Mouse (Mus musculus) bone marrow, adult 2 months (tissue): ENCODE measurements around the gene Pus7l. TPM values are rescaled to one million over a fixed set of nuclear protein-coding genes. Genes with fewer than 3 reads are reported as not detected.

Experiments
- H3K27ac ChIP-seq: fragments of 200-500 bp; 2 replicates; pipeline ENCODE4 v1.5.1; 2012; ENCODE audit warnings: low read depth, mild to moderate bottlenecking, control low read depth, inconsistent platforms, low read length; ENCODE audit not compliant: control insufficient read depth, poor library complexity, insufficient read depth
- H3K4me1 ChIP-seq: fragments of 200-500 bp; 2 replicates; pipeline ENCODE4 v1.6.1; 2011; ENCODE audit warnings: low read length; ENCODE audit not compliant: control insufficient read depth, insufficient read depth
- H3K4me3 ChIP-seq: fragments of 200-500 bp; replicated peaks from 2 replicates; pipeline ENCODE3; 2011; ENCODE audit warnings: mild to moderate bottlenecking, low read depth, low read length, control low read depth; ENCODE audit not compliant: control insufficient read depth
- CTCF ChIP-seq: fragments of 200-500 bp; IDR thresholded peaks from 2 replicates; pipeline ENCODE4 v1.5.1; 2011; ENCODE audit warnings: low read length, control low read depth; ENCODE audit not compliant: control insufficient read depth, insufficient read depth
- POLR2A ChIP-seq: fragments of 200-500 bp; IDR thresholded peaks from 2 replicates; pipeline ENCODE4 v1.6.1; 2011; ENCODE audit warnings: low read depth, mild to moderate bottlenecking, control low read depth, low read length, borderline replicate concordance; ENCODE audit not compliant: control insufficient read depth
- WGBS: fragments of 180-500 bp; shearing (Covaris S2); methylation state at CpG from one replicate; pipeline ENCODE4 v1.1.7; 2018; 5-methylcytosine and 5-hydroxymethylcytosine counted together
- polyA plus RNA-seq: library from polyadenylated mRNA; stranded (reverse); fragments of >200 nt; gene quantifications from 2 replicates; pipeline ENCODE4 v1.2.4, GENCODE M21; 2011; ENCODE audit warnings: low replicate concordance; ENCODE audit not compliant: missing spikeins, insufficient read depth, insufficient read length

Pus7l gene
- polyA plus RNA-seq, 1 experiment: 1.4 TPM

DNA sequence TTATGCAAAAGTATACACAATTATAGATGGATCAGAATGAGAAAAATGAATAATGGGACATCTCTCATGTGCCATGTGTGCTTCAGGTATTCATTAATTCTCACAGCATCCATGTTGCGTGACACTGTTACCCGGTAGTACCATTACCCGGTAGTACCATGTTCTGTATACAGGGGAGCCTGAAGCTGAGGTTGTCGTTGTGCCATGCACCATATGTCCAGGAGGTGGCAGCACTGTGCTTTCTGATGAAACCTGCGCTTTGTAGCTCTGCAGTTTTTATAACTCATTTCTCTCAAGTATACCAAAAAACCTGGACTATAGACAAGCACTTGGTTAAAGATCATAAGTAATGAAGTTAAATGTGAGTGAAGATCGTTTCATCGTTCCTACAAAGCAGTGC is 14.1 kb upstream of the Pus7l start:
- WGBS: 26% methylated on average over 7 of the region's 7 CpGs
- no peaks in the 10 kb centered on the region for H3K4me1 ChIP-seq
- no peak overlapping the region for H3K27ac ChIP-seq
- TF ChIP-seq POLR2A (no peak), CTCF (peak; percentile 93)
- H3K4me3 ChIP-seq: no peak overlapping the region

DNA sequence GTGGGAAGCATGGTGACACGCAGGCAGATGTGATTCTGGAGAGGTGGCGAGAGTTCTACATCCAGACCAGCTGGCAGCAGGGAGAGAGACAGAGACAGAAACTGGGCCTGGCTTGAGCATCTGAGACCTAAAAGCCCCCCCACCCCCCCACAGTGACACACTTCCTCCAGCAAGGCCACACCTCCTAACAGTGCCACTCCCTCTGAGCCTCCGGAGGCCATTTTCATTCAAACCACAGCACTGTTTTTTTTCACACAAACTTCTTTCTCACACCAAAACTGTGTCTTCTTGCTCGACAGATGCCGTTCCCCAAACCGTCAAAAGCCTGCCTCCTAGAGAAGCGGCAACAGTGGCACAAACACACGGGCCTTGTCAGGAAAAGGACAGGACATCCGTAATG is 10.2 kb upstream of the Pus7l start:
- H3K4me1 ChIP-seq: no peaks in the 10 kb centered on the region
- no peak for TF ChIP-seq CTCF
- TF ChIP-seq POLR2A: no peak
- H3K27ac ChIP-seq: no peak overlapping the region
- 90% methylated on average over 9 of the region's 9 CpGs for WGBS
- no peak overlapping the region for H3K4me3 ChIP-seq

DNA sequence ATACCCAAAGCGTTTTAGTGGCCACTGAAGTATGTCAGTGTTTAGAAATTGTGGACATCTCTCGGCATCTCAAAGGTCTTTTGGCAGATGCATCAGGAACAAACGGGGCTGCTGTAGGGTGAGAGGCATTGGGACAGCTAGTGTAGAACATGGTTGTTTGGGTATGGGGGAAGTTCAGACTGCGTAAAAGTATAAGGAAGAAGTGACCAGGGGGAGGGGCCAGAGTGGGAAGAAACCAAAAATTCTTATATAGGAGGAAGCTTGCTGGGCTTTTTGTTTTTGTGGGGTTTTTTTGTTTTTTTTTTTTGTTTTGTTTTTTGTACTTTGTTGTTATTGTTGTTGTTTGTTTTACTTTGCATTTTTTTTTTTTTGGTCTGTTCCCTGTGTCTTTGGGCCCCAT is 1.5 kb upstream of the Pus7l start:
- Histone ChIP-seq H3K27ac (no peak overlapping the region), H3K4me3 (peak overlapping the region; percentile 47), H3K4me1 (no peaks in the 10 kb centered on the region)
- WGBS: 43% methylated on average over 4 of the region's 4 CpGs
- TF ChIP-seq CTCF: no peak
- no peak for TF ChIP-seq POLR2A

DNA sequence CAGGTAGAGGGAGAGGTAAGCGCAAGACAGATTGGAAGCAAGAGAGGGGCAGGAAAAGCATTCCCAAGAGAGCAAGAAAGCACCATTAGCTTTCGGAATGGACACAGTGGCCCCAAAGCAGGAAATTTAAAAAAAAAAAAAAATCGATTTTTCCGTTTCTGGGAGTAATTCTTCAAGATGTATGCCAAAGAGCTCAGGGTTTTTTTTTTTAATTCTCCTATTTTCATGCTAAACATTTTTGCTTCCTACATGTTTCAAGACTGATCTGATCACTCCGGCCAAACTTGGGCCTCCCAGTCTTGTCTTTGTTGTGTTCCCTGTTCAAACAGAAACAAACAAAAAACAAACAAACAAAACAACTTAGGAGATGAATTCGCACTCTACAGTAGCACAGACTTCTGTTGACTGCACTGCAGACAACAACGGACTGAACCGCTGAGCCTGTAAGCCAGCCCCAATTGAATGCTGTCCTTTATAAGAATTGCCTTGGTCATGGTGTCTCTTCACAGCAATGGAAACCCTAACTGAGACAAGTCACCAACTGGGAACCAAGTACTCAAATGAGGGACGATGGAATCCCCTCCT is 797 bp upstream of the Pus7l start:
- 30% methylated on average over 9 of the region's 9 CpGs for WGBS
- TF ChIP-seq POLR2A (no peak), CTCF (no peak)
- H3K27ac ChIP-seq: peak overlapping the region; percentile 97

DNA sequence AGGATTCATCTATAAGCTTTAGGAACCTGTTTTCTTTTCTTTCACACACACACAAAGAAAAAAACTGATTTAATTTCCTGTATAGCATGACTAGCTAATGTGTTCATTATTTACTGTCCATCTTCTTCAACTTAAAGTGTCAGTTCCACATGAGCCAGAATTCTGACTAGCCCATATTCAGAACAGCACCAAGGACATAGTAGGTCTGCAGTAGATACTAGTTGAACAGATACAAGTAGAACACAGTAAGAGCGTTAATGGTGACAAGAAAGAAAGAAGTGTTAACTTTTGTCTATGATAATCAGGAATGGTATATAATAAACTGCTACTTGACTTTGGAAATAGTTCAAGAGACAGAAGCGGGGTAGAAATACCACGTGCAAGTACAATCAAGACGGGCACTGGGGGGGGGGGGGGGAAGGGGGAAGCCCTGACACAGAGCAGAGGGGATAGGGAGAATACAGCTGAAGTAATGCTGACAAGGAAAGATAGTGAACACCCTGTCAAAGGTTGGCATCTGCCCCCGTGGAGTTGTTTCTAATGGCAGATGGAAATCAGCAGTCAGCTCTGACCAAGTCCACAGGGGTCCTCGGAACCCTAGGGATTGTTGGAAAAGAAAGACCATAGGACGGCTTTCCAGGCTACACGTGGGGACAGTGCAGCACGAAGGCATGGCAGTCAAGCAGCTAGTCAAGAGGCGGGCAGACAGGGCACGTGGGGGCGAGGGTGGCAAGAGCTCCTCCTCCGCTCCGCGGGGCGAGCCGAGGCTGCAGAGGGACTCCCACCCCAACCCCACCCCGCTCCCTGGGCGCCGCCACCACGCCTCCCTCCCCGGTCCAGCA is 559 bp downstream of the Pus7l start:
- WGBS: 3% methylated on average over 22 of the region's 22 CpGs
- TF ChIP-seq POLR2A: no peak
- TF ChIP-seq CTCF: no peak
- peak overlapping the region; percentile 96 for H3K4me3 ChIP-seq
- H3K27ac ChIP-seq: no peak overlapping the region
- H3K4me1 ChIP-seq: no peaks in the 10 kb centered on the region

More for the DNA sequence above, 797 bp upstream of the Pus7l start:
- Histone ChIP-seq H3K4me1 (no peaks in the 10 kb centered on the region), H3K4me3 (peak overlapping the region; percentile 96)

DNA sequence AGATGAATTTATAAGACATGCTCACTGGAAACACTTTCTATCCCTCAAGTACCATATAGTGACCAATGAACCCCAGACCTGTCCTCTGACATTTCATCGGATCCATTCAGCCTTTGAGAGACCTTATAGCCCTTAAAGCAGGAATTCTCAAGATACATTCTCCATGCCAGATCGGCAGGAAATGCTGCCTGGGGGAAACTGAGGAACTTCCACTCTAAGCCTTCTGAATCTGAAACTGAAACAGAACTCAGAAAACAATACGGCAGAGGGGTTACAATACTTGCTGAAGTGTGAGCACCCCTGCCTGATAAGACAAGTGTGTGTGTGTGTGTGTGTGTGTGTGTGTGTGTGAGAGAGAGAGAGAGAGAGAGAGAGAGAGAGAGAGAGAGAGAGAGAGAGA is 4.1 kb downstream of the Pus7l start:
- no peak overlapping the region for H3K27ac ChIP-seq
- TF ChIP-seq POLR2A (no peak), CTCF (no peak)
- no peaks in the 10 kb centered on the region for H3K4me1 ChIP-seq
- 76% methylated on average over 3 of the region's 3 CpGs for WGBS
- no peak overlapping the region for H3K4me3 ChIP-seq

DNA sequence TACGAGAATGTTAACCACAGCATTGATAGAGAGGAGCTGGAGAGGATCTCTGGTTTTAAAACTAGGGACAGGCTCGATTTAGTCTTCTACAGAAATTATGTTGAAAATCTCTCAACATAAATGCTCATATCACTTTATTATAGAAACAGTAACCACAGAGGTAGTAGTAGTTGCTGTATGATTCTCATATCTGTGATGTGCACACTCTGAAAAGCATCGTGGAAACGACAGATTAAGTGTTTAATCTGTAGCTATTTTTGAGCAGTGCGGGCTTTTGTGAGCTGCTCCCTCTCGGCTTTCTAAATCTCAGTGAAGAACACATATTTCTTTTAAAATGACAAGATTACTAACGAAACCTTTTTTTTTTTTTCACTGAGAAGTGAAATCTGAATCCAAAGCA is 7.8 kb downstream of the Pus7l start:
- TF ChIP-seq POLR2A: no peak
- WGBS: 70% methylated on average over 7 of the region's 7 CpGs

DNA sequence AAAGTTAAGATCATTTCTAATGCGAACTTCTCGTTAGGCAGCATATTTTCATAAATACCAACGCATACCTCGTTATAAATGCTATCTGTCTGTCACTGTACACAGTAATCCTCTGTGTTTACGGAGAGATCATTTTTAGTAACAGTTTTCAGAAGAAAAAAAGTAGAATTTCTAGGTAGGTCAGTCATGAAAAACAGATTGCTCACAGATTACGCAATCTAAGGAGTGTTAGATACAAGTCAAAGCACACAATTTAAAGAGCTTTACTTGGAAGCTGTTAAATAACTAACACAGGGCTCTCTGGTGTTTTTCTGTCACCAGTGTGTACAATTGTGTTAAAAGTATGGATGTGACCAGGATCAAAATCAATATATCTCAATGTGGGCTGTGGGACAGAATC is 10.4 kb downstream of the Pus7l start:
- H3K4me3 ChIP-seq: no peak overlapping the region
- H3K4me1 ChIP-seq: no peaks in the 10 kb centered on the region
- 86% methylated on average over 6 of the region's 6 CpGs for WGBS
- no peak overlapping the region for H3K27ac ChIP-seq
- TF ChIP-seq POLR2A: no peak

More for the DNA sequence above, 7.8 kb downstream of the Pus7l start:
- H3K27ac ChIP-seq: no peak overlapping the region
- no peaks in the 10 kb centered on the region for H3K4me1 ChIP-seq
- no peak overlapping the region for H3K4me3 ChIP-seq

DNA sequence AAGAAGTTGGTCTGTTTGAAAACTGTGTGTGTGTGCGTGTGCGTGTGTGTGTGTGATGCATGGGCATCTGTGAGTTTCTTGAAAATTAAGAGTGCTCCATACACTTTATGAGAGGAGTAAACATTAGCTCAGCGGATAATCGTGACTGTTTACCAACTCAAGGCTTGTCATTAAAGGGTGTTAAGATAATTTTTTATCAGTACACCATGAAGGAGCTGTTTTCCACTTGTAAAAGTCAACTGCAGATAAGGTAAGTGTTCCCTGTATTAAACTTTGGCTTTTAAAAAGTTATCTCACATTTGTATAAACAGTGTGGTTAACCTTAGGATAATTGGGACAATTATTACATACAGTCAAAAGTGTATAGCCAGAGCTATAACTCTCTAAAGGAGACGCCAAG is 11.0 kb downstream of the Pus7l start:
- no peak for TF ChIP-seq POLR2A
- no peak for TF ChIP-seq CTCF
- H3K27ac ChIP-seq: no peak overlapping the region
- 80% methylated on average over 5 of the region's 5 CpGs for WGBS
- H3K4me3 ChIP-seq: no peak overlapping the region
- no peaks in the 10 kb centered on the region for H3K4me1 ChIP-seq
